Mouse (Mus musculus): ENCODE data around the gene Plppr3. TPM values are rescaled to one million over a fixed set of nuclear protein-coding genes. Genes with fewer than 3 reads are reported as not detected.

The Plppr3 gene
- polyA plus RNA-seq, 2 experiments, result 3.0 to 7.0 TPM

- no peak for DNase-seq (ENCODE audit: low read depth in 3 of 3, low spot score in 3 of 3)
- Histone ChIP-seq H3K4me2 (ENCODE audit: low read depth) (peak overlapping the region; percentile 94), H3K4me3 (ENCODE audit: insufficient read depth in 1 of 2, low read depth in 2 of 2, low read length in 2 of 2) (peak overlapping the region; percentile 69 to 75), H3K27me3 (ENCODE audit: control insufficient read depth, insufficient read depth, low read length) (peaks cover 34% of the 10 kb centered on the region), H3K9me3 (ENCODE audit: control insufficient read depth, low read length) (no peaks in the 10 kb centered on the region), H3K9ac (replicated peaks) (peak overlapping the region; percentile 83), H3K4me1 (replicated peaks; ENCODE audit: control insufficient read depth in 2 of 2, insufficient read depth in 2 of 2, low read length in 1 of 2) (peaks cover 23 to 29% of the 10 kb centered on the region in 2 experiments), H3K27ac (peak overlapping the region; percentile 49), H3K36me3 (replicated peaks; ENCODE audit: control insufficient read depth, insufficient read depth, low read depth) (no peaks in the 10 kb centered on the region)
- no peak for ATAC-seq (ENCODE audit: insufficient read depth)
- TF ChIP-seq CTCF (IDR thresholded peaks at IDR 0.05; ENCODE audit: low read depth) (no peak), EP300 (IDR thresholded peaks at IDR 0.05; ENCODE audit: low read depth) (no peak)
- 9% methylated on average over 8 of the region's 8 CpGs for WGBS (ENCODE audit: insufficient replicate concordance)
Observed at GRCm38 (mm10) chr10:79916081-79916480, 41.6 kb upstream of the Plppr3 start.

GRCm38 (mm10) chr10:79914948-79915596 lies 40.6 kb upstream of the Plppr3 start:
- peak overlapping the region; percentile 80 for H3K27ac ChIP-seq
- ATAC-seq (ENCODE audit: insufficient read depth), result no peak; the same call in 1 of the 2 replicates
- WGBS (ENCODE audit: insufficient replicate concordance), result 31% methylated on average over 7 of the region's 7 CpGs
- TF ChIP-seq CTCF (IDR thresholded peaks at IDR 0.05; ENCODE audit: low read depth) (no peak), EP300 (IDR thresholded peaks at IDR 0.05; ENCODE audit: low read depth) (no peak)
- DNase-seq (ENCODE audit: low read depth in 3 of 3, low spot score in 3 of 3), result no peak
- peaks cover 24% of the 10 kb centered on the region for H3K27me3 ChIP-seq (ENCODE audit: control insufficient read depth, insufficient read depth, low read length)
- no peaks in the 10 kb centered on the region for H3K36me3 ChIP-seq (replicated peaks; ENCODE audit: control insufficient read depth, insufficient read depth, low read depth)
- H3K9ac ChIP-seq (replicated peaks), result peak overlapping the region; percentile 64
- H3K4me1 ChIP-seq (replicated peaks; ENCODE audit: control insufficient read depth in 2 of 2, insufficient read depth in 2 of 2, low read length in 1 of 2), result peaks cover 23 to 29% of the 10 kb centered on the region in 2 experiments
- H3K9me3 ChIP-seq (ENCODE audit: control insufficient read depth, low read length), result no peaks in the 10 kb centered on the region
- peak overlapping the region; percentile 94 for H3K4me2 ChIP-seq (ENCODE audit: low read depth)
- H3K4me3 ChIP-seq (ENCODE audit: insufficient read depth in 1 of 2, low read depth in 2 of 2, low read length in 2 of 2), result peak overlapping the region; percentile 26 to 69; a peak in 3 of 4 replicates

- H3K9me3 ChIP-seq (ENCODE audit: control insufficient read depth, low read length), result no peaks in the 10 kb centered on the region
- WGBS (ENCODE audit: insufficient replicate concordance), result 16% methylated on average over 11 of the region's 11 CpGs
- H3K4me2 ChIP-seq (ENCODE audit: low read depth), result peak overlapping the region; percentile 94
- no peaks in the 10 kb centered on the region for H3K36me3 ChIP-seq (replicated peaks; ENCODE audit: control insufficient read depth, insufficient read depth, low read depth)
- peaks cover 17% of the 10 kb centered on the region for H3K27me3 ChIP-seq (ENCODE audit: control insufficient read depth, insufficient read depth, low read length)
- peaks cover 23 to 33% of the 10 kb centered on the region in 2 experiments for H3K4me1 ChIP-seq (replicated peaks; ENCODE audit: control insufficient read depth in 2 of 2, insufficient read depth in 2 of 2, low read length in 1 of 2)
- TF ChIP-seq CTCF (IDR thresholded peaks at IDR 0.05; ENCODE audit: low read depth), result no peak
- peak; percentile 72 for TF ChIP-seq EP300 (IDR thresholded peaks at IDR 0.05; ENCODE audit: low read depth)
- peak overlapping the region; percentile 64 for H3K9ac ChIP-seq (replicated peaks)
- ATAC-seq (ENCODE audit: insufficient read depth) (peak; percentile 77), DNase-seq (ENCODE audit: low read depth in 3 of 3, low spot score in 3 of 3) (peak in 2 of 3 experiments; percentile 55 to 60)
- H3K4me3 ChIP-seq (ENCODE audit: insufficient read depth in 1 of 2, low read depth in 2 of 2, low read length in 2 of 2), result peak overlapping the region; percentile 26 to 69
- peak overlapping the region; percentile 80 for H3K27ac ChIP-seq
Observed at GRCm38 (mm10) chr10:79914131-79914947, 39.9 kb upstream of the Plppr3 start.

GRCm38 (mm10) chr10:79912412-79912811 lies 38.0 kb upstream of the Plppr3 start:
- H3K27me3 ChIP-seq (ENCODE audit: control insufficient read depth, insufficient read depth, low read length), result no peaks in the 10 kb centered on the region
- H3K9me3 ChIP-seq (ENCODE audit: control insufficient read depth, low read length), result no peaks in the 10 kb centered on the region
- no peaks in the 10 kb centered on the region for H3K36me3 ChIP-seq (replicated peaks; ENCODE audit: control insufficient read depth, insufficient read depth, low read depth)
- H3K4me2 ChIP-seq (ENCODE audit: low read depth), result no peak overlapping the region
- no peak overlapping the region for H3K4me3 ChIP-seq (ENCODE audit: insufficient read depth in 1 of 2, low read depth in 2 of 2, low read length in 2 of 2)
- 69% methylated on average over 20 of the region's 20 CpGs for WGBS (ENCODE audit: insufficient replicate concordance)
- H3K9ac ChIP-seq (replicated peaks), result no peak overlapping the region
- DNase-seq (ENCODE audit: low read depth in 3 of 3, low spot score in 3 of 3) (no peak), ATAC-seq (ENCODE audit: insufficient read depth) (no peak)
- H3K4me1 ChIP-seq (replicated peaks; ENCODE audit: control insufficient read depth in 2 of 2, insufficient read depth in 2 of 2, low read length in 1 of 2), result peaks cover 26 to 36% of the 10 kb centered on the region in 2 experiments
- no peak for TF ChIP-seq CTCF (IDR thresholded peaks at IDR 0.05; ENCODE audit: low read depth)
- no peak overlapping the region for H3K27ac ChIP-seq

GRCm38 (mm10) chr10:79910556-79910955 lies 36.1 kb upstream of the Plppr3 start, which contains the start of gene Gm26602:
TSS of gene Gm26602 (plus strand) at chr10:79910856.
- Histone ChIP-seq H3K4me2 (ENCODE audit: low read depth) (no peak within 1 kb of the TSS), H3K4me3 (ENCODE audit: insufficient read depth in 1 of 2, low read depth in 2 of 2, low read length in 2 of 2) (no peak within 1 kb of the TSS), H3K9me3 (ENCODE audit: control insufficient read depth, low read length) (no peaks in the 10 kb centered on the region), H3K27ac (peak within 1 kb of the TSS; percentile 74; the same call in 1 of the 2 replicates), H3K4me1 (replicated peaks; ENCODE audit: control insufficient read depth in 2 of 2, insufficient read depth in 2 of 2, low read length in 1 of 2) (peaks cover 23 to 28% of the 10 kb centered on the region in 2 experiments), H3K36me3 (replicated peaks; ENCODE audit: control insufficient read depth, insufficient read depth, low read depth) (no peaks in the 10 kb centered on the region), H3K9ac (replicated peaks) (no peak within 1 kb of the TSS), H3K27me3 (ENCODE audit: control insufficient read depth, insufficient read depth, low read length) (no peaks in the 10 kb centered on the region)
- DNase-seq (ENCODE audit: low read depth in 3 of 3, low spot score in 3 of 3) (no peak), ATAC-seq (ENCODE audit: insufficient read depth) (no peak)
- WGBS (ENCODE audit: insufficient replicate concordance), result 91% methylated on average over 4 of the region's 4 CpGs
- TF ChIP-seq EP300 (IDR thresholded peaks at IDR 0.05; ENCODE audit: low read depth), result no peak
- no peak for TF ChIP-seq CTCF (IDR thresholded peaks at IDR 0.05; ENCODE audit: low read depth)
